Mouse (Mus musculus): ENCODE measurements at regions not wholly inside any gene's neighbourhood (a gene's known extent, or its start where the extent isn't known, plus 50 kb on each side); places are given as distances from the start of the nearest gene placed in this dataset.
A peak's percentile ranks its signal among the peaks of the same experiment; 100 is the strongest.

GRCm38 (mm10) chrX:60833456-60833855 is 59.8 kb downstream of the Sox3 start:
- no peak for DNase-seq
- intact Hi-C loops (cut with DNase I): no loop called here

GRCm38 (mm10) chrX:60831330-60832027 is 61.8 kb downstream of the Sox3 start:
- DNase-seq: no peak
- intact Hi-C loops (cut with DNase I): no loop called here

DNA sequence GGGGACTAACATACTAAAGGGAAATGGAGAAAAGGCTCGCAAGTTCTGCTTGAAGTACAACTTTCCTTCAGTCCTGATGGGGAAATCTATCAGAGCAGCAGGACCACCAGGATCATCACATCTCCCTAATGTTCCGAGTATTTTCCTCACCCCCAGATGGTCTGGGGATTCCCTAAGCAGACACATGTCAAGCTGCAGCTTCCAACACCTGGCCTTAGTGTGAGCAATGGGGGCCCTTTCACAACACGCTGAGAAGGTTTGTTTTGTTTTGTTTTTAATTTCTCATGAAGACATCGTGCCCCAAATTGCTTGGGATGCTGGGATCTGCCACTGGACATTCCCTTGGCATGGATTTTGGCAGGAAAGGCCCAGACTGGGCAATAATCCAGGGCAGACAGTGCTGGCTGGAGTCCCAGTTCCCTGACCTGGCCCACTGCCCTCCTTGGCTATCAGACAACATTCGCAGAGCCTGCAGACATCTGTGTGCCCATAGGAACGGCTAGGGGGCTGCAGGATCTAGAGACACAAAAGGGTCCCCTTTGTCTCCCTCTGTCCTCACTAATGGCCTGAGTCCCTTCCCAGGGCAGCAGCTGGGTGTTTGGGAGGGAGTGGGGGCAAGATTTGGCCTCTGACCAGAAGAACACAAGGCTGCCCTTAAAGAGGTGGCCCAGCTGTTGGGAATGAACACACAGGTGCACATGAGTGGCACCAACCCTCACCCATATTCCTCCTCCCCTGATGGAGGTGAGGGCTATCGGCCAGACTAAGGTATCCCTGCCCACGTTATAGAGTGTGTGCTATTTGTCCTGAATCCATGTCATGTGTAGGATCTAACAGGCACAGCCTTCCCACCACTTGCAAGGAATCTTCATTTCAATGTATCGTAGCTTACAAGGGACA is 67.8 kb downstream of the Sox3 start:
- DNase-seq: peak in 1 of 2 experiments; percentile 11
- intact Hi-C loops (cut with DNase I): no loop called here

DNA sequence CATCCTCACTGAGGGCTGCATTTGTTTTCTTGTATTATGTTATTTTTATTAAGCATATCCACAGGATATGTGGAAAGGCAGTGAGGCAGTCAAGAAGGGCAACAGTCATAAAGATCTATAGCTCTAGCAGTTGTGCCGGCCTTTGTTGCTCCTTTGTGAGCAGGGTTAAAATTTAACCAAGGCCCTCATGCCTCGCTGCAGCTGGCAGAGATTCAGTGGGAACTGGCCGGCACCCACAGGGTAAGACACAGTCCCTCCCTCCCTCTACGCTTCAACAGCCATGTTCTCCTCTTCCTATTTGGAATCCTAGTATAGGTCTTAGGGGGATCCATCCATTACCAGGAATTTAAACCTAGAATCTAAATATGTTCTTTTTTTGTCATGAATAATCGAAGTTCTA is 94.7 kb downstream of the Sox3 start:
- DNase-seq: no peak
- intact Hi-C loops (cut with DNase I): no loop called here

- no peak for DNase-seq
- intact Hi-C loops (cut with DNase I): no loop called here
Measured at GRCm38 (mm10) chrX:60780766-60781165, 112.5 kb downstream of the Sox3 start.

GRCm38 (mm10) chrX:60780161-60780560 is 113.1 kb downstream of the Sox3 start:
- DNase-seq: no peak
- intact Hi-C loops (cut with DNase I): no loop called here

DNA sequence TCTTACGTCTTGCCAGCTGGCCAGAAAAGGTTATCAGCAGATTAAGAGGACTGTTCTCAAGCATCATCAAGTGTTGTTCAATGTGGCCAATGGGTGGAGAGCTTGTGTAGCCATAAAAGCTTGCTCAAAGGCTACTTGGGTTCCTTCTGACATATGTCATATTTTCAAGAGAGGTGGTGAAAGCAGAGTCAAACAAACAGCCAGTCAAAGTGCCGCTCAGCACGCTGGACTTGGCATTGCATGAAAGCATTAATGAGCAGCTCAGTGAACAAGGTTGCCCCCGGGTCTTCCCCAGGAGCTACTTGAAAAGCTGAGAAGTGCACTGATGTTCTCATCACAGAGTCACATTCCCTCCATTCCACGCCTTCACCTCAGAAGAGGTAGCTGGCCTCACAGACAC is 119.6 kb downstream of the Sox3 start:
- intact Hi-C loops (cut with DNase I): no loop called here
- no peak for DNase-seq

DNA sequence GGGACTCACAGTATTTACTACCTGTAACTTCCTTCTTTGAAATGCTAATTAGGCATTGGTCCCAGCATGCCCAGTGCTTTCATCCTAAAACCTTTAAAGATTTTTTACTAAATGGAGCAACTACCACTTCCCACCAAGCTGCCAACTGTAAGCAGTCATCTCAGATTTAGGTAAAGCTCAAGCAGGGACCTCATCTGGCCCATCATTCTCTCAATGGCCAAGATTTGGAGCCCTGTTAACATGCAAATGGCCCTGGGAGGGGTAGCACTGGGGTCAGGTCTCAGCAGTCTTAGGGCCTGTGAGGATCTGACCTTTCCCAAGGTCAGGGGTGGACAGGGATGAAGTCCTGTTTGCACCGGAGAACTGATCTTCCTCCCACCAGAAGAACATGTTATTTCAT is 120.8 kb downstream of the Sox3 start:
- intact Hi-C loops (cut with DNase I): no loop called here
- no peak for DNase-seq

- intact Hi-C loops (cut with DNase I): no loop called here
- DNase-seq: no peak
Measured at GRCm38 (mm10) chrX:60750456-60750855, 142.8 kb downstream of the Sox3 start.

DNA sequence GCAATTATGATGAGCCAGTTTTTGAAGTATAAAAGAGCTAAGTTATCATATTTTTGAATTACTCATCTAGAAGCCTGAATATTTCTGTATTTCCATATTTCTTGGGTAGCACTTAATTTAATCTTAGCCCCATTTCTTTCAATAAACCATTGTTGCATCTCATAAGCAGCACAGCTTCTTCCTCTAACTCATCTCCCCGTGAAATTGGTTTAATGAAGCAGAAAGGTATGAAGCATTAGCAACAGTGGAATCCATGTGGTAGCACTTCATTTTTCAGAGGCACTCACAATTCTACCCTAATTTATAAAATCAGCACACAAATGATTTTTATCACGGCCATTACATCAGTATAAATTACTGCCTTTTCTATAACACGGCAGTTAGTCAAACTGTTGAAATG is 149.3 kb downstream of the Sox3 start:
- DNase-seq: no peak
- intact Hi-C loops (cut with DNase I): no loop called here

DNA sequence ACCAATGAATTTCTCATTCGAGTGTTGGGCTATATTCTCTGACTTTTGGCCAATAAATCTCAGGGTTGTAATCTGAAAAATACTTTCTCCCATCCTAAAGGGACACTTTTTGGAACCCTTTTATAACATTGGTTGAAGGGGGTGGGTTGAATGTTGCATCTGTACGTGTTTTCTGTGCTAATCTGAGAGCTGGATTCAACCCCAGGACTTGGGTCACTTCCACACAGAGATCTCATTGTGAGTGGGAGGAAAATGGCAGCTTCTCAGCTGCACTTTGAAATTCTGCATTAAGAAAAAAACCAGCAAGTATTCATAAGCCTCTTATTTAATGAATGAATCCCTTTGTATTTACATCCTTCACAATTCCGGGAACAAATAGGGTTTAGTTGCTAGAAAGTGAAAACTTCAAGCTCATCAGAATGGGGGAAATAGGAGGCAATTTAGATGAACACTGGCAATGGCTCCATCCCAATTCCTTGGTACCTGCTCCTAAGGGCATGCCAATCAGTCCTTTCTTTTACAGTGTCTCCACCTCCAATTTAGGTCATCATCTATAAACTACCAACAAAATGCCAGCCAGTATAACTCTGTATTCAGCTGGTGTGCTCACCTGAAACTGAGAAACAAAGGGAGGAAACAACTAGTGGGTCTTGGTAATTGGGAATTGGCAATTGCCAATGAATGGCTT is 150.1 kb downstream of the Sox3 start:
- DNase-seq: no peak
- intact Hi-C loops (cut with DNase I): no loop called here

DNA sequence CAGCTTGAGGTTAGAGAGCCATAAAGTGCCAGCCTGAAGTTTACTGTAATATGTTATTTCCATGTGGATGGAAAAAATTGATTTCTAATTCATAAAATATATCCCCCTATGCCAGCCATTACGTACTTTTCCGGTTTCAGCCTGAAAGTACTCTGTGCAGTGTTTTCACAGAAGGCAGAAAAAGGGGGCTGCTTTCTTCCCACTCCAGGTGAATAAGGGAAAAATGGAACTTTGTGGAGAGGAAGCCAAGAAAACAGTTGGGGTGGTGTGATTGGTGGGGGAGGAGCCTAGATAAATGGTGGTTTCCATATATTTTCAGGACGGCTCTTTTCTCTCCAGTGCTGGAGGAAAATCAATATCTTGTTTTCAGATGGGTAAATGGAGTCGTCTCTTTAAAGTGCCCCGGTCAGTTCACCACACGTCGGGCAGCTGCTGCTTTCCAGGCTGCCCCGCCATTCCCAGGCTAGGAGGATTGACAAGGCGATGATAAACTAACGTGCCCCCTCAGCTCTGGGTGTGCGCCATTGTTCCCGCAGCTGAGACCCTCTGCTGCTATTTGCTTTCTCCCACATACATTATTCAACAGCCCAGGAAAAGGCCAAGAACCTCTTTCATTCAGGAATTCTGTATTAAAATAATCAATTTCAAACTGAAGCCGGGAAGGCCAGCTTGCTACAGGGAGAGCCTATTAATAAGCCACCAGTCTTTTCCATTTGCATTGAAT is 127.1 kb upstream of the Atp11c start:
- intact Hi-C loops (cut with DNase I): no loop called here
- no peak for DNase-seq

GRCm38 (mm10) chrX:60718794-60719193 is 126.3 kb upstream of the Atp11c start:
- intact Hi-C loops (cut with DNase I): no loop called here

DNA sequence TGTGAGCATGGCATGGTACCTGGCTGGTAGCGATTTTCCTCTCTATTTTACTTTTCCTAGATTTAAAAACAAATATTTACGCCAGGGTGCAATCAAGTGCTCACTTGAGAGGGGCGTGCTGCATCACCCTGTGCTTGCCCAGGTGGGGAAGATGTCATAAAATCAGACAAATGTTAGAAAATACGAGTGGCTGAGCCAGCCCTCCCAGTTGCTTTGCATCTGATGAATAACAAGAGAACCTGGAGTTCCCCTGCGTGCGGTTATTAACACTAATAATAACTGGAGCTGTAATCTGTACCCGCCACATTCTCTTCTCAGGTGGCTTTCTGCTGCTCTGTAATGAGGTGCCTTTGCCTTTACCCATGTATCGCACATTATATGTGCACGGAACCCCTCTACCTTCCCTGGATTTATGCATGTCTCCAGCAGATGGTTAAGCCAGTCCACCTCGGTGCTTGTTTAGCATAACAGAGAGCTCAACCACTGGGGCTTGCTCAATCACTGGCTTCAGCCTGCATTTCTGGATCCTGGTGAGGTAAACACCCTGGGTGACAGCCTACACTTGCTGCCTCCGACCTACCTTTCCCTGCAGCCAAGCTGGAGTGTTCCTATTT is 125.8 kb upstream of the Atp11c start:
- intact Hi-C loops (cut with DNase I): no loop called here
- no peak for DNase-seq

More at GRCm38 (mm10) chrX:60718794-60719193, 126.3 kb upstream of the Atp11c start:
- no peak for DNase-seq

GRCm38 (mm10) chrX:60681036-60681706 is 88.7 kb upstream of the Atp11c start:
- intact Hi-C loops (cut with DNase I): no loop called here

DNA sequence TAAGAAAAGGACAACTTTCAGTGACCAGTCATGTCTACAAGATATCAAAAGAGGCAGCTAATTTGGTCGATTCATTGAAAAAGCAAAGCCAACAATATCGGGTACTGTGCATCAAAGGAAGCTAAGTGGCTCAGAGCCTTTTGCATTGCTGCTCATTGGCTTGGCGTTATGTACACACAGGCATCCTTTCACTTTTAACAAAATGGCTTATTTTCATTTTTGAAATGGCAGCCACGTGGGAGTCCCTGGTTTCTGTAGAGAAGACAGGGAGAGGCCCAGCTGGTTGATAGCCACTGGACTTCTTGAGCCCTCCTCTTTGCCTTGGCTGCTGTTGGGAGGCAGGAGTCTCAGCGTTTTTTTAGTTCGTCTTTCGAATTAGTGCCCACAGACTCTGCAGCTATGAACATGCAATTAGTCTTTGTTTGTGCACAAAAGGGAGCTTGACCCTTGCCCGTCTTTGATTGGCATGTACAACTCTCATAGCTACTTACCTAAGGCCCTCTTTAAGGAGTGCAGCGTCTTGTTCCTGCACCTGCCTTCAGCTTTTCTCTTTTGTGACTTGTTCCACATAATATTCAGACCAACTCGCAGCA is 52.3 kb upstream of the Atp11c start:
- DNase-seq: no peak
- intact Hi-C loops (cut with DNase I): no loop called here

More at GRCm38 (mm10) chrX:60681036-60681706, 88.7 kb upstream of the Atp11c start:
- DNase-seq: no peak
